In the genomic region with DNA sequence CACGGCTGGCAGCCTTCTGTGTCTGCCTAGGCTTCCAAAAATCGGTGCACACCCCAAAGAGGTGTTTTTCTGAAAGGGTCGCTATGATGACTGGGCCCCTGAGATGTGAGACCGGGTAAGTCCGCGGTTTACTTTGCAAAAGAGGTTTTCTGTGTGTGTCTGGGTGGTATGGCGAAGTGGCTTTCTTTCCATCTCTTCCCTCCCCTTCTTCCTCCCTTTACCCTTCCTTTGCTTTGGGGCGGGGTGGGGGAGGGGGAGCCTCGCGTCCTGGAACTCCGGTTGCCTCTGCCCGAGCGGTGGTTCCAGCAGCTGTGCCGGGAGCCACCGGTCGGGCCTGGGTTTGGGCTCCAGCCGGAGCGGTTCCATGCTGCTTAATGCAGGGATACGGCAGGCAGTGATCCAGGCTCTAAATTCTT, we compare ENCODE assay signal across 8 mouse cellular contexts. TPM values are rescaled to one million over a fixed set of nuclear protein-coding genes. Genes with fewer than 3 reads are reported as not detected.
DNase-seq lines count a peak whose midpoint lies in the region; ATAC-seq and TF ChIP-seq lines count a peak whose summit lies in the region.
"Had no signal": no experiment of that assay in that cellular context is flagged by ENCODE, and none has a peak within 500 bp of the region (broad histone marks: within the 10 kb centered on the region; RNA-seq: fewer than 3 reads in every experiment).

No protein-coding gene starts in this region.

- peaks cover 31% of the 10 kb centered on the region for H3K4me1 ChIP-seq in E14TG2a.4 (replicated peaks; ENCODE audit: low read depth, low read length)
- H3K4me1 ChIP-seq in hindbrain, embryonic 12.5 days = peaks cover 19% of the 10 kb centered on the region
- H3K4me1 ChIP-seq in limb, embryonic 14.5 days (ENCODE audit: control insufficient read depth, insufficient read depth, low read length) = peaks cover 6% of the 10 kb centered on the region; the same call in 1 of the 2 replicates

- peak overlapping the region; percentile 91 for H3K9ac ChIP-seq in hindbrain, embryonic 12.5 days
- H3K9ac ChIP-seq in limb, embryonic 14.5 days (ENCODE audit: low read depth, low read length, severe bottlenecking) = peak overlapping the region; percentile 72

- H3K4me3 ChIP-seq in E14TG2a.4 (replicated peaks; ENCODE audit: low read length) = peak overlapping the region; percentile 84
- H3K4me3 ChIP-seq in hindbrain, embryonic 12.5 days = peak overlapping the region; percentile 79
- peak overlapping the region; percentile 69 for H3K4me3 ChIP-seq in limb, embryonic 14.5 days (replicated peaks; ENCODE audit: low read length)
- H3K4me3 ChIP-seq: erythroblast, embryonic 14.5 days had no signal

- under 1% methylated on average over 19 of the region's 19 CpGs for WGBS in hindbrain, embryonic 12.5 days
- WGBS in limb, embryonic 14.5 days = 1% methylated on average over 17 of the region's 19 CpGs

- H3K9me3 ChIP-seq in E14TG2a.4 (ENCODE audit: low read length) = no peaks in the 10 kb centered on the region
- no peaks in the 10 kb centered on the region for H3K9me3 ChIP-seq in hindbrain, embryonic 12.5 days (replicated peaks)
- H3K9me3 ChIP-seq in limb, embryonic 14.5 days (ENCODE audit: control insufficient read depth, low read length) = no peaks in the 10 kb centered on the region

- TF ChIP-seq CTCF in E14TG2a.4 (conservative IDR thresholded peaks at IDR 0.05; ENCODE audit: low read length) = no peak

- H3K4me2 ChIP-seq in hindbrain, embryonic 12.5 days (replicated peaks) = peak overlapping the region; percentile 67
- peak overlapping the region; percentile 96 for H3K4me2 ChIP-seq in limb, embryonic 14.5 days (replicated peaks; ENCODE audit: low read depth, low read length, severe bottlenecking)

- TF ChIP-seq POLR2A in limb, embryonic 14.5 days (IDR thresholded peaks at IDR 0.05; ENCODE audit: borderline replicate concordance, extremely low read depth, insufficient read depth, insufficient read length) = 0 out of 2 replicates have a peak, but pooled peaks have one; percentile 9

- peak; percentile 68 for ATAC-seq in hindbrain, embryonic 12.5 days (ENCODE audit: low FRiP score)
- ATAC-seq in limb, embryonic 14.5 days (ENCODE audit: low FRiP score, low read depth) = peak; percentile 51

- no peaks in the 10 kb centered on the region for H3K36me3 ChIP-seq in E14TG2a.4 (ENCODE audit: insufficient read depth, low read length)
- no peaks in the 10 kb centered on the region for H3K36me3 ChIP-seq in hindbrain, embryonic 12.5 days
- no peaks in the 10 kb centered on the region for H3K36me3 ChIP-seq in limb, embryonic 14.5 days (ENCODE audit: control insufficient read depth, insufficient read depth, low read length)

- H3K27ac ChIP-seq in hindbrain, embryonic 12.5 days = peak overlapping the region; percentile 97
- H3K27ac ChIP-seq in limb, embryonic 14.5 days (replicated peaks; ENCODE audit: low read depth, low read length) = peak overlapping the region; percentile 72

- DNase-seq in ES-CJ7 (ENCODE audit: low read depth, low spot score) = peak; percentile 52
- peak; percentile 76 for DNase-seq in embryo, embryonic 11 days
- peak; percentile 28 for DNase-seq in limb, embryonic 14.5 days (ENCODE audit: low spot score)
- DNase-seq in right cerebral cortex, postnatal 14 days = peak; percentile 60
- DNase-seq in gastrocnemius, postnatal 25 days = no peak

- peaks cover 53% of the 10 kb centered on the region for H3K27me3 ChIP-seq in E14TG2a.4 (ENCODE audit: insufficient read depth, low read length)
- 0 out of 2 replicates have a peak, but pooled peaks cover 4% of the 10 kb centered on the region for H3K27me3 ChIP-seq in hindbrain, embryonic 12.5 days
- H3K27me3 ChIP-seq in limb, embryonic 14.5 days (ENCODE audit: control insufficient read depth, insufficient read depth, low read length) = peaks cover 32% of the 10 kb centered on the region

RNA-seq across cellular contexts. Expression of a gene that starts 1.3 kb away (rescaled TPM):
- polyA plus RNA-seq in hindbrain, embryonic 12.5 days (2016; fragmentation: Nextera tagmentation; extraction: Ambion mirVana) = 28.7 and 31.1 TPM in 2 replicates
- 2.4 and 3.2 TPM in 2 replicates for polyA plus RNA-seq in limb, embryonic 14.5 days (2012; rRNA removed)
- polyA plus RNA-seq in limb, embryonic 14.5 days (2014; fragmentation: Nextera tagmentation; extraction: Ambion mirVana) = 2.2 and 4.0 TPM in 2 replicates
- under 1 TPM; 0.18 to 0.19 TPM for total RNA-seq in gastrocnemius, postnatal 25 days (2021)
